Mouse (Mus musculus) kidney, embryonic 16.5 days (tissue): Measurements from ENCODE around the gene Psmb1. TPM values are rescaled to one million over a fixed set of nuclear protein-coding genes. Genes with fewer than 3 reads are reported as not detected.
"Not testable (repeated sequence)": the region's sequence is repeated elsewhere in the genome, so short reads cannot be mapped to it uniquely, and the experiment has no call there.

ENCODE experiments used
- ATAC-seq: fragments of 200-750 bp; cut with Nextera tagmentation; 2 replicates; pipeline ENCODE4 v1.8.0; 2017; ENCODE audit warnings: moderate TSS enrichment; ENCODE audit not compliant: low FRiP score, low TSS enrichment
- H3K27ac ChIP-seq: fragments of 300-500 bp; sonication (generic); 2 replicates; pipeline ENCODE4 v1.5.1; 2014; ENCODE audit warnings: low read length
- H3K27me3 ChIP-seq: fragments of 300-500 bp; sonication (generic); 2 replicates; pipeline ENCODE4 v1.6.1; 2014; ENCODE audit warnings: low read length, control low read depth, mixed read lengths; ENCODE audit not compliant: insufficient read depth
- H3K36me3 ChIP-seq: fragments of 300-500 bp; sonication (generic); 2 replicates; pipeline ENCODE4 v1.6.1; 2014; ENCODE audit warnings: low read length, control low read depth, mixed read lengths; ENCODE audit not compliant: insufficient read depth
- H3K4me1 ChIP-seq: fragments of 300-500 bp; sonication (generic); 2 replicates; pipeline ENCODE4 v1.6.1; 2014; ENCODE audit warnings: low read length, control low read depth, mixed read lengths; ENCODE audit not compliant: insufficient read depth
- H3K4me2 ChIP-seq: fragments of 300-500 bp; sonication (generic); replicated peaks from 2 replicates; pipeline ENCODE4 v1.6.1; 2014; ENCODE audit warnings: low read depth, low read length
- H3K4me3 ChIP-seq: fragments of 300-500 bp; sonication (generic); 2 replicates; pipeline ENCODE4 v1.5.1; 2014; ENCODE audit warnings: mild to moderate bottlenecking, low read length
- H3K9ac ChIP-seq: fragments of 300-500 bp; sonication (generic); replicated peaks from 2 replicates; pipeline ENCODE4 v1.6.1; 2014; ENCODE audit warnings: low read length
- H3K9me3 ChIP-seq: fragments of 300-500 bp; sonication (generic); 2 replicates; pipeline ENCODE4 v1.6.1; 2016; ENCODE audit warnings: low read length, control low read depth
- WGBS: fragments of 180-500 bp; shearing (Covaris S2); extraction: QIAGEN DNeasy Blood & Tissue Kit; methylation state at CpG from one replicate; pipeline ENCODE4 v1.1.7; 2014; 5-methylcytosine and 5-hydroxymethylcytosine counted together
- polyA plus RNA-seq: library from polyadenylated mRNA; unstranded; fragments of >200 nt; fragmentation: Nextera tagmentation; extraction: Ambion mirVana; gene quantifications from 2 replicates; pipeline ENCODE4 v1.2.1, GENCODE M21; 2015

The Psmb1 gene
- polyA plus RNA-seq, 1 experiment from 2014 or later = 270 TPM

- H3K9me3 ChIP-seq = no peaks in the 10 kb centered on the region
- no peak overlapping the region for H3K4me3 ChIP-seq
- no peak for ATAC-seq
- no peak overlapping the region for H3K27ac ChIP-seq
- 91% methylated on average over 7 of the region's 7 CpGs for WGBS
- no peak overlapping the region for H3K9ac ChIP-seq
- peaks cover 49% of the 10 kb centered on the region for H3K36me3 ChIP-seq
- H3K27me3 ChIP-seq = no peaks in the 10 kb centered on the region
- no peak overlapping the region for H3K4me2 ChIP-seq
- H3K4me1 ChIP-seq = no peaks in the 10 kb centered on the region
These were observed 9.0 kb downstream of the Psmb1 start for GRCm38 (mm10) chr17:15490542-15490941.

- peaks cover 66% of the 10 kb centered on the region for H3K36me3 ChIP-seq
- H3K27me3 ChIP-seq = no peaks in the 10 kb centered on the region
- no peaks in the 10 kb centered on the region for H3K9me3 ChIP-seq
- H3K4me1 ChIP-seq = no peaks in the 10 kb centered on the region
- H3K4me3 ChIP-seq = no peak overlapping the region
- no peak overlapping the region for H3K27ac ChIP-seq
- no peak overlapping the region for H3K4me2 ChIP-seq
- 92% methylated on average over 4 of the region's 4 CpGs for WGBS
- H3K9ac ChIP-seq = no peak overlapping the region
- ATAC-seq = no peak
These were observed 26.9 kb downstream of the Psmb1 start for GRCm38 (mm10) chr17:15472671-15473070.

GRCm38 (mm10) chr17:15467669-15468068 is 31.9 kb downstream of the Psmb1 start:
- WGBS = 17% methylated on average over 5 of the region's 5 CpGs
- no peak; the same call in 1 of the 2 replicates for ATAC-seq
- Histone ChIP-seq H3K4me2 (no peak overlapping the region), H3K9me3 (no peaks in the 10 kb centered on the region), H3K4me1 (no peaks in the 10 kb centered on the region), H3K27ac (no peak overlapping the region), H3K36me3 (peaks cover 24% of the 10 kb centered on the region), H3K4me3 (no peak overlapping the region), H3K9ac (no peak overlapping the region), H3K27me3 (no peaks in the 10 kb centered on the region)

GRCm38 (mm10) chr17:15461921-15462495 is 37.5 kb downstream of the Psmb1 start:
- Histone ChIP-seq H3K9me3 (no peaks in the 10 kb centered on the region), H3K27ac (no peak overlapping the region), H3K9ac (no peak overlapping the region), H3K4me3 (no peak overlapping the region), H3K36me3 (peaks cover 3% of the 10 kb centered on the region; the same call in 1 of the 2 replicates), H3K4me1 (no peaks in the 10 kb centered on the region), H3K4me2 (no peak overlapping the region), H3K27me3 (no peaks in the 10 kb centered on the region)
- no peak for ATAC-seq
- WGBS = 93% methylated on average over 6 of the region's 6 CpGs

GRCm38 (mm10) chr17:15459761-15460160 is 39.8 kb downstream of the Psmb1 start:
- ATAC-seq = no peak
- Histone ChIP-seq H3K4me1 (no peaks in the 10 kb centered on the region), H3K27ac (no peak overlapping the region), H3K9me3 (no peaks in the 10 kb centered on the region), H3K4me3 (no peak overlapping the region), H3K4me2 (no peak overlapping the region), H3K36me3 (peaks cover 3% of the 10 kb centered on the region; the same call in 1 of the 2 replicates), H3K9ac (no peak overlapping the region), H3K27me3 (no peaks in the 10 kb centered on the region)
- 86% methylated on average over 4 of the region's 4 CpGs for WGBS

GRCm38 (mm10) chr17:15456595-15456994 is 43.0 kb downstream of the Psmb1 start:
- Histone ChIP-seq H3K36me3 (no peaks in the 10 kb centered on the region), H3K4me3 (no peak overlapping the region), H3K9me3 (no peaks in the 10 kb centered on the region), H3K27ac (no peak overlapping the region), H3K4me2 (no peak overlapping the region), H3K9ac (no peak overlapping the region), H3K27me3 (no peaks in the 10 kb centered on the region), H3K4me1 (no peaks in the 10 kb centered on the region)
- no peak for ATAC-seq
- WGBS = 85% methylated on average over 2 of the region's 2 CpGs

- Histone ChIP-seq H3K4me1 (no peaks in the 10 kb centered on the region), H3K4me2 (no peak overlapping the region), H3K9ac (no peak overlapping the region), H3K4me3 (no peak overlapping the region), H3K9me3 (no peaks in the 10 kb centered on the region), H3K27me3 (no peaks in the 10 kb centered on the region), H3K27ac (no peak overlapping the region), H3K36me3 (no peaks in the 10 kb centered on the region)
- no peak for ATAC-seq
- WGBS = 66% methylated on average over 4 of the region's 4 CpGs
These were observed 44.3 kb downstream of the Psmb1 start for GRCm38 (mm10) chr17:15455203-15455602.

GRCm38 (mm10) chr17:15449606-15450005 is 49.9 kb downstream of the Psmb1 start:
- Histone ChIP-seq H3K27me3 (no peaks in the 10 kb centered on the region), H3K36me3 (no peaks in the 10 kb centered on the region), H3K4me2 (no peak overlapping the region), H3K27ac (no peak overlapping the region), H3K9ac (no peak overlapping the region), H3K4me3 (no peak overlapping the region), H3K9me3 (no peaks in the 10 kb centered on the region), H3K4me1 (no peaks in the 10 kb centered on the region)
- WGBS = 68% methylated on average over 3 of the region's 3 CpGs
- ATAC-seq = no peak

GRCm38 (mm10) chr17:15449144-15449543 is 50.4 kb downstream of the Psmb1 start:
- not testable (repeated sequence) for H3K27ac ChIP-seq, H3K9me3 ChIP-seq, H3K4me3 ChIP-seq, H3K27me3 ChIP-seq, H3K36me3 ChIP-seq, ATAC-seq, H3K4me2 ChIP-seq, H3K4me1 ChIP-seq, H3K9ac ChIP-seq
- WGBS = 78% methylated on average over 5 of the region's 6 CpGs

- Histone ChIP-seq H3K36me3 (no peaks in the 10 kb centered on the region), H3K9ac (no peak overlapping the region), H3K9me3 (no peaks in the 10 kb centered on the region), H3K4me1 (no peaks in the 10 kb centered on the region), H3K4me2 (no peak overlapping the region), H3K27ac (no peak overlapping the region), H3K27me3 (no peaks in the 10 kb centered on the region), H3K4me3 (no peak overlapping the region)
- 75% methylated on average over 5 of the region's 5 CpGs for WGBS
- ATAC-seq = no peak
These were observed 51.7 kb downstream of the Psmb1 start for GRCm38 (mm10) chr17:15447831-15448230.
